Mouse (Mus musculus): ENCODE measurements around the gene Nrd1.

- no peak for TF ChIP-seq CTCF (IDR thresholded peaks at IDR 0.05; ENCODE audit: control insufficient read depth, insufficient read depth, low read length)
- no peak for TF ChIP-seq POLR2A (IDR thresholded peaks at IDR 0.05; ENCODE audit: borderline replicate concordance, control insufficient read depth, low read depth, low read length)
These were observed 24.6 kb downstream of the Nrd1 start for GRCm38 (mm10) chr4:109025061-109025460.
